Mouse (Mus musculus) neural tube, embryonic 15.5 days (tissue): ENCODE measurements around the gene Pml. TPM values are rescaled to one million over a fixed set of nuclear protein-coding genes. Genes with fewer than 3 reads are reported as not detected.

Source experiments
- ATAC-seq: fragments of 200-750 bp; cut with Nextera tagmentation; 2 replicates; pipeline ENCODE4 v1.8.0; 2017; ENCODE audit warnings: mild to moderate bottlenecking, moderate TSS enrichment, moderate library complexity; ENCODE audit not compliant: low FRiP score
- H3K27ac ChIP-seq: fragments of 300-500 bp; sonication (generic); replicated peaks from 2 replicates; pipeline ENCODE4 v1.5.1; 2015; ENCODE audit warnings: mild to moderate bottlenecking, inconsistent platforms
- H3K27me3 ChIP-seq: fragments of 300-500 bp; sonication (generic); replicated peaks from 2 replicates; pipeline ENCODE4 v1.6.1; 2015; ENCODE audit warnings: inconsistent platforms
- H3K36me3 ChIP-seq: fragments of 300-500 bp; sonication (generic); 2 replicates; pipeline ENCODE4 v1.6.1; 2015; ENCODE audit warnings: inconsistent platforms
- H3K4me1 ChIP-seq: fragments of 300-500 bp; sonication (generic); 2 replicates; pipeline ENCODE4 v1.6.1; 2015; ENCODE audit warnings: inconsistent platforms
- H3K4me2 ChIP-seq: fragments of 300-500 bp; sonication (generic); 2 replicates; pipeline ENCODE4 v1.6.1; 2015; ENCODE audit warnings: inconsistent platforms, mild to moderate bottlenecking, moderate library complexity
- H3K4me3 ChIP-seq: fragments of 300-500 bp; sonication (generic); replicated peaks from 2 replicates; pipeline ENCODE4 v1.5.1; 2015; ENCODE audit warnings: mild to moderate bottlenecking, inconsistent platforms
- H3K9ac ChIP-seq: fragments of 300-500 bp; sonication (generic); replicated peaks from 2 replicates; pipeline ENCODE4 v1.6.1; 2015; ENCODE audit warnings: mild to moderate bottlenecking, inconsistent platforms
- H3K9me3 ChIP-seq: fragments of 300-500 bp; sonication (generic); replicated peaks from 2 replicates; pipeline ENCODE4 v1.6.1; 2016; ENCODE audit warnings: inconsistent platforms
- WGBS: fragments of 180-500 bp; shearing (Covaris S2); methylation state at CpG from one replicate; pipeline ENCODE4 v1.1.7; 2015; ENCODE audit warnings: mixed read lengths; 5-methylcytosine and 5-hydroxymethylcytosine counted together
- polyA plus RNA-seq: library from polyadenylated mRNA; unstranded; fragments of >200 nt; fragmentation: Nextera tagmentation; extraction: Ambion mirVana; gene quantifications from 2 replicates; pipeline ENCODE4 v1.2.1, GENCODE M21; 2015

The Pml gene
- polyA plus RNA-seq, 1 experiment from 2014 or later, result 3.9 TPM

GRCm38 (mm10) chr9:58197781-58198701 lies 51.5 kb downstream of the Pml start:
- no peak for ATAC-seq
- Histone ChIP-seq H3K4me3 (peak overlapping the region; percentile 33), H3K4me1 (peaks cover 63% of the 10 kb centered on the region), H3K27me3 (peaks cover 91% of the 10 kb centered on the region), H3K9ac (peak overlapping the region; percentile 26), H3K36me3 (no peaks in the 10 kb centered on the region), H3K4me2 (peak overlapping the region; percentile 59), H3K9me3 (no peaks in the 10 kb centered on the region), H3K27ac (no peak overlapping the region)
- 1% methylated on average over 58 of the region's 58 CpGs for WGBS

- WGBS, result 3% methylated on average over 46 of the region's 46 CpGs
- H3K4me2 ChIP-seq, result peak overlapping the region; percentile 59
- H3K9ac ChIP-seq, result peak overlapping the region; percentile 26; the same call in 1 of the 2 replicates
- H3K4me3 ChIP-seq, result peak overlapping the region; percentile 33
- ATAC-seq, result no peak
- peaks cover 80% of the 10 kb centered on the region for H3K27me3 ChIP-seq
- H3K27ac ChIP-seq, result no peak overlapping the region
- no peaks in the 10 kb centered on the region for H3K36me3 ChIP-seq
- H3K9me3 ChIP-seq, result no peaks in the 10 kb centered on the region
- peaks cover 52% of the 10 kb centered on the region for H3K4me1 ChIP-seq
Measured at GRCm38 (mm10) chr9:58196610-58197567, 52.7 kb downstream of the Pml start.

GRCm38 (mm10) chr9:58196141-58196540 lies 53.4 kb downstream of the Pml start:
- no peak overlapping the region for H3K9ac ChIP-seq
- WGBS, result 4% methylated on average over 14 of the region's 14 CpGs
- no peaks in the 10 kb centered on the region for H3K36me3 ChIP-seq
- no peak overlapping the region for H3K27ac ChIP-seq
- peak overlapping the region; percentile 33; the same call in 1 of the 2 replicates for H3K4me3 ChIP-seq
- no peak for ATAC-seq
- peak overlapping the region; percentile 59 for H3K4me2 ChIP-seq
- no peaks in the 10 kb centered on the region for H3K9me3 ChIP-seq
- peaks cover 72% of the 10 kb centered on the region for H3K27me3 ChIP-seq
- peaks cover 45% of the 10 kb centered on the region for H3K4me1 ChIP-seq

GRCm38 (mm10) chr9:58195671-58196070 lies 53.9 kb downstream of the Pml start:
- H3K27ac ChIP-seq, result no peak overlapping the region

GRCm38 (mm10) chr9:58194222-58194621 lies 55.4 kb downstream of the Pml start:
- Histone ChIP-seq H3K4me2 (no peak overlapping the region), H3K4me1 (peaks cover 35% of the 10 kb centered on the region), H3K27me3 (peaks cover 53% of the 10 kb centered on the region), H3K4me3 (no peak overlapping the region), H3K9ac (no peak overlapping the region), H3K36me3 (no peaks in the 10 kb centered on the region), H3K27ac (no peak overlapping the region), H3K9me3 (no peaks in the 10 kb centered on the region)
- WGBS, result 69% methylated on average over 9 of the region's 9 CpGs
- no peak for ATAC-seq

More at GRCm38 (mm10) chr9:58195671-58196070, 53.9 kb downstream of the Pml start:
- peak overlapping the region; percentile 59 for H3K4me2 ChIP-seq
- peak overlapping the region; percentile 33; the same call in 1 of the 2 replicates for H3K4me3 ChIP-seq
- H3K9me3 ChIP-seq, result no peaks in the 10 kb centered on the region
- no peak for ATAC-seq
- peaks cover 43% of the 10 kb centered on the region for H3K4me1 ChIP-seq
- H3K9ac ChIP-seq, result no peak overlapping the region
- peaks cover 68% of the 10 kb centered on the region for H3K27me3 ChIP-seq
- no peaks in the 10 kb centered on the region for H3K36me3 ChIP-seq
- WGBS, result 13% methylated on average over 1 of the region's 1 CpGs

GRCm38 (mm10) chr9:58184456-58184855 lies 65.1 kb downstream of the Pml start:
- WGBS, result 81% methylated on average over 6 of the region's 6 CpGs

GRCm38 (mm10) chr9:58179390-58179789 lies 70.2 kb downstream of the Pml start:
- Histone ChIP-seq H3K36me3 (no peaks in the 10 kb centered on the region), H3K4me1 (0 out of 2 replicates have a peak, but pooled peaks cover 6% of the 10 kb centered on the region), H3K27ac (no peak overlapping the region), H3K4me2 (no peak overlapping the region), H3K9ac (no peak overlapping the region), H3K27me3 (no peaks in the 10 kb centered on the region), H3K9me3 (no peaks in the 10 kb centered on the region), H3K4me3 (no peak overlapping the region)
- no peak for ATAC-seq
- 90% methylated on average over 2 of the region's 2 CpGs for WGBS

More at GRCm38 (mm10) chr9:58184456-58184855, 65.1 kb downstream of the Pml start:
- no peaks in the 10 kb centered on the region; the same call in 1 of the 2 replicates for H3K27me3 ChIP-seq
- no peak overlapping the region for H3K27ac ChIP-seq
- no peak overlapping the region for H3K4me3 ChIP-seq
- H3K4me2 ChIP-seq, result no peak overlapping the region
- no peak overlapping the region for H3K9ac ChIP-seq
- H3K4me1 ChIP-seq, result no peaks in the 10 kb centered on the region
- H3K36me3 ChIP-seq, result no peaks in the 10 kb centered on the region
- no peak for ATAC-seq
- H3K9me3 ChIP-seq, result no peaks in the 10 kb centered on the region

GRCm38 (mm10) chr9:58177165-58177564 lies 72.4 kb downstream of the Pml start:
- Histone ChIP-seq H3K4me2 (no peak overlapping the region), H3K4me3 (no peak overlapping the region), H3K27ac (no peak overlapping the region), H3K9me3 (no peaks in the 10 kb centered on the region), H3K36me3 (no peaks in the 10 kb centered on the region), H3K9ac (no peak overlapping the region), H3K4me1 (0 out of 2 replicates have a peak, but pooled peaks cover 6% of the 10 kb centered on the region), H3K27me3 (no peaks in the 10 kb centered on the region)
- ATAC-seq, result no peak
- WGBS, result 51% methylated on average over 4 of the region's 4 CpGs

- Histone ChIP-seq H3K4me2 (no peak overlapping the region), H3K4me1 (0 out of 2 replicates have a peak, but pooled peaks cover 6% of the 10 kb centered on the region), H3K36me3 (no peaks in the 10 kb centered on the region), H3K27me3 (no peaks in the 10 kb centered on the region), H3K27ac (no peak overlapping the region), H3K4me3 (no peak overlapping the region), H3K9me3 (no peaks in the 10 kb centered on the region), H3K9ac (no peak overlapping the region)
- ATAC-seq, result no peak
- WGBS, result 64% methylated on average over 5 of the region's 5 CpGs
Measured at GRCm38 (mm10) chr9:58175745-58176487, 73.7 kb downstream of the Pml start.

- 20% methylated on average over 5 of the region's 5 CpGs for WGBS
- Histone ChIP-seq H3K36me3 (no peaks in the 10 kb centered on the region), H3K9me3 (no peaks in the 10 kb centered on the region), H3K27ac (no peak overlapping the region), H3K9ac (no peak overlapping the region), H3K4me2 (no peak overlapping the region), H3K4me3 (no peak overlapping the region), H3K27me3 (no peaks in the 10 kb centered on the region), H3K4me1 (0 out of 2 replicates have a peak, but pooled peaks cover 6% of the 10 kb centered on the region)
- ATAC-seq, result no peak
Measured at GRCm38 (mm10) chr9:58174818-58175251, 74.8 kb downstream of the Pml start.

GRCm38 (mm10) chr9:58172863-58173262 lies 76.7 kb downstream of the Pml start:
- no peaks in the 10 kb centered on the region for H3K9me3 ChIP-seq
- H3K36me3 ChIP-seq, result no peaks in the 10 kb centered on the region
- H3K27ac ChIP-seq, result no peak overlapping the region
- H3K4me1 ChIP-seq, result 0 out of 2 replicates have a peak, but pooled peaks cover 6% of the 10 kb centered on the region
- WGBS, result 78% methylated on average over 2 of the region's 2 CpGs
- H3K4me3 ChIP-seq, result no peak overlapping the region
- H3K4me2 ChIP-seq, result no peak overlapping the region
- no peaks in the 10 kb centered on the region for H3K27me3 ChIP-seq
- H3K9ac ChIP-seq, result no peak overlapping the region
- no peak for ATAC-seq
